Mouse (Mus musculus) G1E (cell line): Measurements from ENCODE around the gene Adgrb2.

Source experiments
- CTCF ChIP-seq: IDR thresholded peaks from 2 replicates; pipeline ENCODE4 v1.5.1; 2012; ENCODE audit warnings: low read depth, low read length, inconsistent platforms, mixed read lengths
- GATA1 ChIP-seq: IDR thresholded peaks from 2 replicates; pipeline ENCODE4 v1.6.1; 2012; ENCODE audit warnings: borderline replicate concordance, low read length, inconsistent platforms, mixed read lengths

DNA sequence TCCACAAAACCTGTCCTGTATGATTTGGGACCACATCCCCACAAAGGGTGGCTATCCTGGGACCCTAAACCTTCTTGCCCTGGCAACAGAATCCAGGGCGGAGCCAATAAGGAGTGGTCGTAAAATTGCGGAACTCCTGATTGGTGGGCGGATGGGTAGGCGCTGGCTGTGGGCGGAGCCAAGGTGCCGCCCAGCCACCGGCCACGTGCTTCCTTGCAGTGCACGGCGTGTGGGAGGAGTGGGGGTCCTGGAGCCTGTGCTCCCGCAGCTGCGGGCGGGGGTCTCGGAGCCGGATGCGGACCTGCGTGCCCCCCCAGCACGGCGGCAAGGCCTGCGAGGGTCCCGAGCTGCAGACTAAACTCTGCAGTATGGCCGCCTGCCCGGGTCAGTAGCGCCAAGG is 21.9 kb downstream of the Adgrb2 start:
- TF ChIP-seq CTCF: no peak
- TF ChIP-seq GATA1: no peak
